Mouse (Mus musculus) CH12.LX (cell line): ENCODE results near the gene Spaca9. TPM values are rescaled to one million over a fixed set of nuclear protein-coding genes. Genes with fewer than 3 reads are reported as not detected.

ENCODE experiments used
- DNase-seq: peaks from one replicate; pipeline ENCODE4 v3.0.0-alpha.2; 2013; ENCODE audit errors: extremely low read depth
- H3K27ac ChIP-seq: 2 replicates; pipeline ENCODE4 v1.5.1; 2012; ENCODE audit warnings: low read depth, mild to moderate bottlenecking, control low read depth, moderate library complexity; ENCODE audit not compliant: insufficient read depth
- H3K27me3 ChIP-seq: replicated peaks from 2 replicates; pipeline ENCODE3; 2012; ENCODE audit warnings: inconsistent platforms
- H3K36me3 ChIP-seq, 2 experiments: replicated peaks in 1 of 2; 2 replicates each; pipeline versions ENCODE3 to v1.6.1; 2012; ENCODE audit warnings: inconsistent platforms in 1 of 2, low read length in 1 of 2, mild to moderate bottlenecking in 1 of 2, mixed read lengths in 1 of 2, moderate library complexity in 1 of 2; ENCODE audit not compliant: control insufficient read depth in 1 of 2, insufficient read depth in 1 of 2
- H3K4me1 ChIP-seq, 2 experiments: 2 replicates each; pipeline ENCODE4 v1.6.1; 2012; ENCODE audit warnings: inconsistent platforms in 1 of 2, moderate library complexity in 1 of 2; ENCODE audit not compliant: insufficient read depth in 2 of 2, control insufficient read depth in 1 of 2
- H3K4me2 ChIP-seq: 2 replicates; pipeline ENCODE4 v1.6.1; 2012; ENCODE audit warnings: low read depth, mild to moderate bottlenecking, control low read depth; ENCODE audit not compliant: poor library complexity, insufficient read depth, severe bottlenecking
- H3K4me3 ChIP-seq, 3 experiments: fragments of 150-350 bp in 1 of 3; sonication (generic) in 1 of 3; replicated peaks in 1 of 3; 2 replicates each; pipeline versions ENCODE3 to v1.5.1; 2011 to 2012; ENCODE audit warnings: low read depth in 2 of 3, low read length in 2 of 3, mild to moderate bottlenecking in 2 of 3, moderate library complexity in 2 of 3, control low read depth in 1 of 3, improper control_type of control experiment in 1 of 3, inconsistent platforms in 1 of 3, mixed read lengths in 1 of 3; ENCODE audit not compliant: poor library complexity in 1 of 3
- H3K79me2 ChIP-seq: replicated peaks from 2 replicates; pipeline ENCODE4 v1.6.1; 2012; ENCODE audit warnings: mild to moderate bottlenecking, moderate library complexity; ENCODE audit not compliant: control insufficient read depth, poor library complexity, insufficient read depth, severe bottlenecking; ENCODE audit errors: extremely low read depth
- H3K9ac ChIP-seq: 2 replicates; pipeline ENCODE4 v1.6.1; 2012; ENCODE audit warnings: low read depth, mild to moderate bottlenecking, control low read depth, moderate library complexity; ENCODE audit not compliant: insufficient read depth
- H3K9me3 ChIP-seq: replicated peaks from 2 replicates; pipeline ENCODE3; 2012; ENCODE audit warnings: low read length, inconsistent platforms, mixed read lengths
- BHLHE40 ChIP-seq: IDR thresholded peaks from 2 replicates; pipeline ENCODE4 v1.6.1; 2011; ENCODE audit warnings: mild to moderate bottlenecking, low read depth, low read length, improper control_type of control experiment
- E2F4 ChIP-seq: IDR thresholded peaks from 2 replicates; pipeline ENCODE4 v1.6.1; 2011; ENCODE audit warnings: low read depth, low read length, improper control_type of control experiment; ENCODE audit not compliant: insufficient replicate concordance
- ELF1 ChIP-seq: IDR thresholded peaks from 2 replicates; pipeline ENCODE4 v1.6.1; 2014; ENCODE audit warnings: low read depth, mild to moderate bottlenecking, inconsistent platforms, low read length, improper control_type of control experiment
- EP300 ChIP-seq: IDR thresholded peaks from 2 replicates; pipeline ENCODE4 v1.6.1; 2011; ENCODE audit warnings: low read length, improper control_type of control experiment
- ETS1 ChIP-seq: conservative IDR thresholded peaks from 2 replicates; pipeline ENCODE4 v1.6.1; 2012; ENCODE audit warnings: low read depth, mild to moderate bottlenecking, inconsistent platforms, low read length, improper control_type of control experiment, moderate library complexity
- HCFC1 ChIP-seq: IDR thresholded peaks from 2 replicates; pipeline ENCODE4 v1.6.1; 2012; ENCODE audit warnings: low read depth, mild to moderate bottlenecking, inconsistent platforms, low read length, improper control_type of control experiment
- IRF4 ChIP-seq: IDR thresholded peaks from 2 replicates; pipeline ENCODE4 v1.6.1; 2014; ENCODE audit warnings: low read depth, mild to moderate bottlenecking, inconsistent platforms, low read length, improper control_type of control experiment
- JUN ChIP-seq: IDR thresholded peaks from 2 replicates; pipeline ENCODE4 v1.6.1; 2011; ENCODE audit warnings: low read depth, mild to moderate bottlenecking, low read length, improper control_type of control experiment, moderate library complexity; ENCODE audit not compliant: insufficient read depth
- JUND ChIP-seq: conservative IDR thresholded peaks from 2 replicates; pipeline ENCODE4 v1.6.1; 2011; ENCODE audit warnings: low read depth, low read length, improper control_type of control experiment
- KAT2A ChIP-seq: IDR thresholded peaks from 2 replicates; pipeline ENCODE4 v1.6.1; 2012; ENCODE audit warnings: low read length, improper control_type of control experiment, inconsistent platforms; ENCODE audit not compliant: insufficient replicate concordance
- MAFK ChIP-seq: IDR thresholded peaks from 2 replicates; pipeline ENCODE4 v1.6.1; 2011; ENCODE audit warnings: low read length, improper control_type of control experiment; ENCODE audit not compliant: insufficient replicate concordance
- MAZ ChIP-seq: IDR thresholded peaks from 2 replicates; pipeline ENCODE4 v1.6.1; 2012; ENCODE audit warnings: low read depth, mild to moderate bottlenecking, inconsistent platforms, low read length, improper control_type of control experiment, moderate library complexity
- MXI1 ChIP-seq: IDR thresholded peaks from 2 replicates; pipeline ENCODE4 v1.6.1; 2011; ENCODE audit warnings: mild to moderate bottlenecking, low read depth, low read length, improper control_type of control experiment
- POLR2A ChIP-seq: IDR thresholded peaks from 2 replicates; pipeline ENCODE4 v1.6.1; 2011; ENCODE audit warnings: low read depth, mild to moderate bottlenecking, improper control_type of control experiment, low read length
- TBP ChIP-seq: conservative IDR thresholded peaks from 2 replicates; pipeline ENCODE4 v1.6.1; 2011; ENCODE audit warnings: low read depth, low read length, improper control_type of control experiment
- UBTF ChIP-seq: IDR thresholded peaks from 2 replicates; pipeline ENCODE4 v1.6.1; 2012; ENCODE audit warnings: low read depth, mild to moderate bottlenecking, inconsistent platforms, low read length, improper control_type of control experiment, moderate library complexity
- USF1 ChIP-seq: IDR thresholded peaks from 2 replicates; pipeline ENCODE4 v1.6.1; 2014; ENCODE audit warnings: low read depth, mild to moderate bottlenecking, inconsistent platforms, low read length, improper control_type of control experiment
- ZC3H11A ChIP-seq: IDR thresholded peaks from 2 replicates; pipeline ENCODE4 v1.6.1; 2012; ENCODE audit warnings: low read depth, mild to moderate bottlenecking, inconsistent platforms, low read length, improper control_type of control experiment
- ZKSCAN1 ChIP-seq: IDR thresholded peaks from 2 replicates; pipeline ENCODE4 v1.6.1; 2012; ENCODE audit warnings: low read depth, inconsistent platforms, low read length, improper control_type of control experiment, borderline replicate concordance
- ZMIZ1 ChIP-seq: IDR thresholded peaks from 2 replicates; pipeline ENCODE4 v1.6.1; 2012; ENCODE audit warnings: low read depth, mild to moderate bottlenecking, inconsistent platforms, low read length, improper control_type of control experiment
- ZNF384 ChIP-seq: IDR thresholded peaks from 2 replicates; pipeline ENCODE4 v1.6.1; 2012; ENCODE audit warnings: low read depth, low read length, improper control_type of control experiment, inconsistent platforms
- dilution Hi-C: fragments of 300-500 bp; cut with MboI; formaldehyde crosslinking; loops from 2 replicates; pipeline ENCODE4 v1.14.3; 2020; ENCODE audit warnings: low sequenced_read_pairs; ENCODE audit not compliant: extremely low pct_unique_long_range_greater_than_20kb, extremely low pct_ligation_motif_present
- in situ Hi-C: fragments of 300-500 bp; cut with MboI; formaldehyde crosslinking; loops from 3 replicates; pipeline ENCODE4 v1.14.3; 2019; ENCODE audit warnings: low sequenced_read_pairs, low pct_ligation_motif_present, low pct_unique_long_range_greater_than_20kb, mixed read lengths
- polyA plus RNA-seq: library from polyadenylated mRNA; unstranded; fragments of >175 nt; gene quantifications from 2 replicates; pipeline ENCODE4 v1.2.1, GENCODE M21; 2012; ENCODE audit warnings: low read depth; ENCODE audit not compliant: insufficient read length
- total RNA-seq, 2 experiments: library from RNA; depleted of rRNA; stranded (reverse); fragments of 300-350 nt in 1 of 2; fragments of >200 nt in 1 of 2; gene quantifications; 2 replicates each; pipeline ENCODE4 v1.2.3; 2012 to 2014

Gene Spaca9
- total and polyA plus RNA-seq, 3 experiments: 9.2 to 13.1 (median 9.8) TPM

DNA sequence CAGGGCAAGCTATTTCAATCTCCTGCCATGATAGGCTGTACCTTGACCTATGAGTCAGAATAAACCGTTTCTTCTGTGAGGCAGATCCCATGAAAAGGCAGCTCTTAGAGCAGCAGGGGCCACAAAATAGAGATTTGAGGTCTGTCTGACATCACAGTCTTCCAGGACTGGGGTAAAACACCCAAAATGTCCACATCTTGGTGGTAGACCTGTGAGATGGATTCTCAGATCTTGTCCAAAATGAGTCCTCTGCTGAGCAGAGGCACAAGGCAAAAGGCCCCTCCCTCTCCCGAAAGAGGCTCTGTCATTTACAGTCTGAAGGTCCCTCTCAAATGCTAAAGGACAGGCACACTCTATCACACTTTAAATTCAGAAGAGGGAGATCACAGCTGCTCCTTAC is 48.2 kb upstream of the Spaca9 start:
- no peaks in the 10 kb centered on the region for H3K27me3 ChIP-seq
- no peak overlapping the region for H3K4me3 ChIP-seq
- H3K79me2 ChIP-seq: no peaks in the 10 kb centered on the region
- in situ Hi-C loops (no loop called here), dilution Hi-C loops (no loop called here)
- H3K27ac ChIP-seq: no peak overlapping the region
- H3K9me3 ChIP-seq: no peaks in the 10 kb centered on the region
- H3K4me1 ChIP-seq: peaks cover 9 to 45% of the 10 kb centered on the region in 2 experiments; a peak in 3 of 4 replicates
- no peak for DNase-seq
- TF ChIP-seq EP300 (no peak), E2F4 (no peak), ETS1 (no peak), USF1 (no peak), ZNF384 (no peak), TBP (no peak), POLR2A (no peak), ZKSCAN1 (no peak), MAZ (no peak), ZC3H11A (no peak), MXI1 (no peak), BHLHE40 (no peak), MAFK (no peak), IRF4 (no peak), JUN (no peak), ZMIZ1 (no peak)
- no peak overlapping the region for H3K4me2 ChIP-seq
- no peak overlapping the region for H3K9ac ChIP-seq
- H3K36me3 ChIP-seq: no peaks in the 10 kb centered on the region

DNA sequence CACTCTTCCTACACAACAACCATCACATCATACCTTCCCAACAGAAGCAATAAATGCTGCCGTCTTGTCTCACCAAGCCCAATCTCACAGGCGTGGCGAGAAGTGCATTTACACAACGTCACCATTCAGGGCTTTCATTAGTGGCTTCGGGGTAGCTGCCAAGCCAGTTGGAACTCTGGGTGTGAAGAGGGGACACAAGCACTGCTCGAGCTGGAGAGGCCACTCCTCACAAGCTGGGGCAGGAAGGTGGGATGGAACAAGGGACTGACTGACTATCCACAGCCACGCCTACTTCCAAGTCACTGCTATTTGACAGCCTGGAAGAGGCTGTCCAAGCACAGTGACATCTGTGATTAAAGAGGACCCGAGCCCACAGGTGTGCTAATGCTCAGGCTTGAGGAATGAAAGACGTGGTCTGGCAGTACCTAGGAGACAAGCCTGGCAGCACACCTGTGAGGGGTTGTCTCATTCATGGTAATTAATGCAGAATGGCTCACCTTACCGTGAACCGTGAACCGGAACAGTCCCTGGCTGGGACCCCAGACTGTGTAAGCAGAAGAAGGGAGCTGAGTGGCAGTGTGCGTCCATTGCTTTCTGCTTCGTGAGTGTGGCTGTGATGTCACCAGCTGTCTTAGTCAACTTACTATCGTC is 47.3 kb upstream of the Spaca9 start:
- DNase-seq: no peak
- Histone ChIP-seq H3K9ac (no peak overlapping the region), H3K27me3 (no peaks in the 10 kb centered on the region), H3K4me3 (no peak overlapping the region), H3K4me2 (no peak overlapping the region), H3K79me2 (no peaks in the 10 kb centered on the region), H3K27ac (no peak overlapping the region), H3K4me1 (peaks cover 6 to 45% of the 10 kb centered on the region in 2 experiments; a peak in 2 of 4 replicates), H3K9me3 (no peaks in the 10 kb centered on the region), H3K36me3 (no peaks in the 10 kb centered on the region)
- dilution Hi-C loops (no loop called here), in situ Hi-C loops (no loop called here)
- TF ChIP-seq KAT2A: no peak
- TF ChIP-seq BHLHE40: no peak
- no peak for TF ChIP-seq UBTF
- no peak for TF ChIP-seq HCFC1
- TF ChIP-seq ELF1: no peak
- no peak for TF ChIP-seq JUND
- no peak for TF ChIP-seq ZNF384
